ENCODE assay signal across 20 mouse cellular contexts in the genomic region with DNA sequence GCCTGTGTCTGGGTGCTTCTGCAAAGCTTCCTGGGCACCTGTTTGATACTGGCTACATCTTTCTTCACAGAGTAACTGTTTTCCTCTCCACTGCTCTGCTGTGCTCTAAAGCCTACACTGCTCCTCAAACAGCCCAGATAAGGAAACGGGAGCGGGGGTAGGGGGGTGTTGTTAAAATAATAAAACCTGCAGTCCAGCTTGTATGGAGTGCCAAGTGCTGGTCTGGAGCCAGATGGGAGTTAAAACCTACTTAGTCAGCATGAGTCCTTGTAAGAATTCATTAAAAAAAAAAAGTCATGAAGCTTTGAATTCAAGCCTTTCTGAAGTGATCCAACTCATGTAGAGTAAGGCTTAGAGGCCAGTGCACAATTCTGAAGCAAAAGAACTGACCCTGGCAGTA.
DNase-seq lines count a peak whose midpoint lies in the region; ATAC-seq and TF ChIP-seq lines count a peak whose summit lies in the region.
"Had no signal": no experiment of that assay in that cellular context is flagged by ENCODE, and none has a peak within 500 bp of the region (broad histone marks: within the 10 kb centered on the region; RNA-seq: fewer than 3 reads in every experiment).

No protein-coding gene starts in this region.

- intact Hi-C loops in heart, postnatal 10 days (cut with DNase I): no loop called here

- no peak overlapping the region for H3K4me3 ChIP-seq in lung, postnatal 0 days (ENCODE audit: low read depth, low read length)
- no peak overlapping the region for H3K4me3 ChIP-seq in bone marrow, adult 2 months (replicated peaks; ENCODE audit: control insufficient read depth, low read depth, low read length)
- H3K4me3 ChIP-seq: heart, embryonic 12.5 days; limb, embryonic 15.5 days; megakaryocyte, embryonic 14.5 days; neural tube, embryonic 15.5 days had no signal

- no peak for TF ChIP-seq CTCF in lung, postnatal 0 days (IDR thresholded peaks at IDR 0.05)
- no peak for TF ChIP-seq CTCF in bone marrow, adult 2 months (IDR thresholded peaks at IDR 0.05; ENCODE audit: control insufficient read depth, insufficient read depth, low read length)

- ATAC-seq in lung, postnatal 0 days: no peak
- ATAC-seq: hindbrain, postnatal 0 days; intestine, postnatal 0 days had no signal

- TF ChIP-seq EP300 in lung, postnatal 0 days (IDR thresholded peaks at IDR 0.05): no peak

- H3K4me1 ChIP-seq in lung, postnatal 0 days (ENCODE audit: insufficient read depth, low read depth, low read length): no peaks in the 10 kb centered on the region
- peaks cover 3% of the 10 kb centered on the region for H3K4me1 ChIP-seq in bone marrow, adult 2 months (ENCODE audit: control insufficient read depth, insufficient read depth, low read length)
- H3K4me1 ChIP-seq: megakaryocyte, embryonic 14.5 days had no signal

- WGBS in lung, postnatal 0 days: 28% methylated on average over 2 of the region's 2 CpGs
- WGBS in bone marrow, adult 2 months: 34% methylated on average over 2 of the region's 2 CpGs

- TF ChIP-seq POLR2A in bone marrow, adult 2 months (IDR thresholded peaks at IDR 0.05; ENCODE audit: borderline replicate concordance, control insufficient read depth, low read depth, low read length): no peak

- peak; percentile 6 for DNase-seq in adrenal gland, adult 2 months
- DNase-seq in adrenal gland, postnatal 4 days (ENCODE audit: low spot score in 2 of 2): no peak
- DNase-seq in heart, postnatal 4 days: peak; percentile 19
- DNase-seq in heart, postnatal 10 days: no peak
- peak; percentile 7 for DNase-seq in lung, postnatal 0 days (ENCODE audit: low spot score)
- no peak for DNase-seq in lung, postnatal 25 days (ENCODE audit: low spot score)
- DNase-seq in cerebellum, adult 9-10 months: no peak
- DNase-seq: cerebellum, adult 11-12 months; cerebellum, postnatal 36 days; heart, postnatal 36 days; layer of hippocampus, postnatal 36 days; midbrain, embryonic 14.5 days; thymus, postnatal 14 days had no signal

- no peak overlapping the region for H3K9ac ChIP-seq in lung, postnatal 0 days (replicated peaks; ENCODE audit: low read depth)
- H3K9ac ChIP-seq: heart, embryonic 12.5 days; limb, embryonic 15.5 days; neural tube, embryonic 15.5 days had no signal

- no peaks in the 10 kb centered on the region for H3K36me3 ChIP-seq in lung, postnatal 0 days (ENCODE audit: insufficient read depth, low read length)
- H3K36me3 ChIP-seq: heart, embryonic 12.5 days; limb, embryonic 15.5 days had no signal

- no peaks in the 10 kb centered on the region for H3K27me3 ChIP-seq in lung, postnatal 0 days (replicated peaks; ENCODE audit: insufficient read depth, low read length)
- H3K27me3 ChIP-seq: limb, embryonic 15.5 days; neural tube, embryonic 15.5 days had no signal

- no peak overlapping the region for H3K27ac ChIP-seq in lung, postnatal 0 days (ENCODE audit: low read length)
- peak overlapping the region; percentile 21; the same call in 1 of the 2 replicates for H3K27ac ChIP-seq in bone marrow, adult 2 months (ENCODE audit: control insufficient read depth, insufficient read depth, low read depth, low read length, poor library complexity)
- H3K27ac ChIP-seq: hindbrain, postnatal 0 days; limb, embryonic 15.5 days; neural tube, embryonic 15.5 days had no signal

- H3K9me3 ChIP-seq in lung, postnatal 0 days (ENCODE audit: low read length): no peaks in the 10 kb centered on the region
- H3K9me3 ChIP-seq: heart, embryonic 12.5 days; limb, embryonic 15.5 days; megakaryocyte, embryonic 14.5 days; neural tube, embryonic 15.5 days had no signal

- H3K4me2 ChIP-seq in lung, postnatal 0 days (replicated peaks; ENCODE audit: low read depth, low read length): no peak overlapping the region
- H3K4me2 ChIP-seq: heart, embryonic 12.5 days; limb, embryonic 15.5 days; neural tube, embryonic 15.5 days had no signal

Comparison
In these comparisons a context has a peak if more than half of its experiments do, and no peak if none do; other contexts are left out.
1. DNase-seq: peak in adrenal gland, adult 2 months (single experiment), heart, postnatal 4 days (single experiment) and lung, postnatal 0 days (single experiment); none in adrenal gland, postnatal 4 days (0 of 2), heart, postnatal 10 days (0 of 2), lung, postnatal 25 days (single experiment) and cerebellum, adult 9-10 months (single experiment).